Mouse (Mus musculus) lung, adult 2 months (tissue): ENCODE data around the gene Fstl1.

ENCODE experiments used
- CTCF ChIP-seq: fragments of 200-500 bp; IDR thresholded peaks from 2 replicates; pipeline ENCODE4 v1.5.1; 2011; ENCODE audit warnings: mild to moderate bottlenecking, low read length, control low read depth; ENCODE audit not compliant: insufficient read depth
- POLR2A ChIP-seq: fragments of 200-500 bp; IDR thresholded peaks from 2 replicates; pipeline ENCODE4 v1.6.1; 2011; ENCODE audit warnings: low read depth, mild to moderate bottlenecking, control low read depth, low read length, borderline replicate concordance; ENCODE audit errors: extremely low read depth

- TF ChIP-seq POLR2A = no peak
- TF ChIP-seq CTCF = no peak
These were observed 83.5 kb downstream of the Fstl1 start for GRCm38 (mm10) chr16:37860213-37860612.
